Mouse (Mus musculus) forebrain, postnatal 0 days (tissue): ENCODE measurements around the gene Cyp2t4. TPM values are rescaled to one million over a fixed set of nuclear protein-coding genes. Genes with fewer than 3 reads are reported as not detected.
A peak's percentile ranks its signal among the peaks of the same experiment; 100 is the strongest.

Experiments
- ATAC-seq: fragments of 200-750 bp; cut with Nextera tagmentation; 2 replicates; pipeline ENCODE4 v1.8.0; 2017; ENCODE audit warnings: mild to moderate bottlenecking, moderate library complexity
- DNase-seq: peaks from one replicate; pipeline ENCODE4 v3.0.0-alpha.2; 2015
- H3K27ac ChIP-seq: fragments of 300-500 bp; sonication (generic); 2 replicates; pipeline ENCODE4 v1.5.1; 2014; ENCODE audit warnings: low read depth, mild to moderate bottlenecking, antibody characterized with exemption, low read length, moderate library complexity, mixed read lengths
- H3K27me3 ChIP-seq: fragments of 300-500 bp; sonication (generic); 2 replicates; pipeline ENCODE4 v1.6.1; 2014; ENCODE audit warnings: mild to moderate bottlenecking, low read length, mixed read lengths; ENCODE audit not compliant: insufficient read depth
- H3K36me3 ChIP-seq: fragments of 300-500 bp; sonication (generic); 2 replicates; pipeline ENCODE4 v1.6.1; 2014; ENCODE audit warnings: mild to moderate bottlenecking, moderate library complexity; ENCODE audit not compliant: insufficient read depth
- H3K4me1 ChIP-seq: fragments of 300-500 bp; sonication (generic); 2 replicates; pipeline ENCODE4 v1.6.1; 2014; ENCODE audit warnings: antibody characterized with exemption; ENCODE audit not compliant: insufficient read depth
- H3K4me2 ChIP-seq: fragments of 300-500 bp; sonication (generic); 2 replicates; pipeline ENCODE4 v1.6.1; 2014; ENCODE audit warnings: low read depth, mild to moderate bottlenecking, moderate library complexity
- H3K4me3 ChIP-seq: fragments of 300-500 bp; sonication (generic); 2 replicates; pipeline ENCODE4 v1.5.1; 2014; ENCODE audit warnings: low read depth, low read length, mixed read lengths
- H3K9ac ChIP-seq: fragments of 300-500 bp; sonication (generic); 2 replicates; pipeline ENCODE4 v1.6.1; 2014; ENCODE audit warnings: mild to moderate bottlenecking
- H3K9me3 ChIP-seq: fragments of 300-500 bp; sonication (generic); 2 replicates; pipeline ENCODE4 v1.6.1; 2016; ENCODE audit warnings: low read length
- CTCF ChIP-seq: sonication (generic); IDR thresholded peaks from 2 replicates; pipeline ENCODE4 v1.5.1; 2016; ENCODE audit warnings: antibody characterized with exemption, control low read depth, low read depth
- WGBS: fragments of 180-500 bp; shearing (Covaris S2); extraction: QIAGEN DNeasy Blood & Tissue Kit; methylation state at CpG from one replicate; pipeline ENCODE4 v1.1.7; 2014; 5-methylcytosine and 5-hydroxymethylcytosine counted together
- polyA plus RNA-seq: library from polyadenylated mRNA; unstranded; fragments of >200 nt; fragmentation: Nextera tagmentation; extraction: Ambion mirVana; gene quantifications from 2 replicates; pipeline ENCODE4 v1.2.1, GENCODE M21; 2015
- total RNA-seq: library from RNA; depleted of rRNA; stranded (reverse); fragments of >200 nt; gene quantifications from 2 replicates; pipeline ENCODE4 v1.2.3, GENCODE M21; 2014

Cyp2t4 gene
- total and polyA plus RNA-seq, 2 experiments from 2014 or later: 0.34 TPM; not detected in 1

- no peak overlapping the region for H3K4me2 ChIP-seq
- WGBS: 88% methylated on average over 3 of the region's 3 CpGs
- DNase-seq: no peak
- H3K9ac ChIP-seq: no peak overlapping the region
- H3K27ac ChIP-seq: no peak overlapping the region
- H3K36me3 ChIP-seq: peaks cover 38% of the 10 kb centered on the region
- no peaks in the 10 kb centered on the region for H3K27me3 ChIP-seq
- no peak for TF ChIP-seq CTCF
- no peaks in the 10 kb centered on the region; the same call in 1 of the 2 replicates for H3K4me1 ChIP-seq
- no peaks in the 10 kb centered on the region for H3K9me3 ChIP-seq
- no peak overlapping the region for H3K4me3 ChIP-seq
- no peak for ATAC-seq
These were observed 17.5 kb downstream of the Cyp2t4 start for GRCm38 (mm10) chr7:27170981-27171380.

DNA sequence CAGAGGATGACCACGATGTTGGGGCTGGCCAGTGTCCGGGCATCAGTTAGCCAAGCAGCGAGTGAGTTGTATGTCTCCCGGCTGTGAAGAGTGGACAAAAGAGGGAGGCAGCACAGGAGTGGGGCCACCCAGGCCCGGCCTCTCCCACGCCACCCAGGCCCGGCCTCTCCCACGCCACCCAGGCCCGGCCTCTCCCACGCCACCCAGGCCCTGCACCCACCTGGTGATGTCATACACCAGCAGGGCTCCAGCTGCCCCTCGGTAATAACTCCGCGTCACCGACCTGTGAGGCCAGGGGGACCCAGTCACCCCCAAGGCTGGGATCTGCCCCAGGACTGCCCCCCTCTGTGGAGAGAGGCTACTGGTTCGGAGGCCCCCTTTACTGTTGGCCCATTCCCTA is 21.0 kb downstream of the Cyp2t4 start:
- Histone ChIP-seq H3K4me3 (no peak overlapping the region), H3K9me3 (no peaks in the 10 kb centered on the region), H3K27ac (no peak overlapping the region), H3K9ac (no peak overlapping the region), H3K4me2 (no peak overlapping the region), H3K36me3 (peaks cover 38% of the 10 kb centered on the region), H3K4me1 (peaks cover 4% of the 10 kb centered on the region; the same call in 1 of the 2 replicates), H3K27me3 (no peaks in the 10 kb centered on the region)
- 96% methylated on average over 15 of the region's 15 CpGs for WGBS
- DNase-seq: no peak
- no peak for ATAC-seq
- TF ChIP-seq CTCF: no peak

DNA sequence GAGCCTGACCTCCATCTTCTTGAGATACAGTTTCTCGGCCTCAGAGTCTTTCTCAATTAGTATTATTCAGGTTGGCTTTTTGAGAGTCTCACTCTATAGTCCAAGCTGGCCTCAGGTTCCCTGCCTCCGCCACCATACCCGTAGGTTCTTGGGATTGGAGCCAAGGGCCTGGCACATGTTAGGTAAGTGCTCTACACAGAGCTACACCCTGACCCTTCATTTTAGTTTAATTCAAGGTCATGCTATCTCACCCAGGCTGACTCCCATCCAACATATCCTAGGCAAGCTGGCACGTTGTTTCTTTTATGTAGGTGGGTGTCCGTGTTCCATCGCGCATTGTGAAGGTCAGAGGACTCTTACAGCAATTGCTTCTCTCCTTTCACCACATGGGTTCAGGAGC is 21.4 kb downstream of the Cyp2t4 start:
- 94% methylated on average over 7 of the region's 7 CpGs for WGBS

GRCm38 (mm10) chr7:27177942-27178323 is 24.4 kb downstream of the Cyp2t4 start:
- ATAC-seq (no peak), DNase-seq (no peak)
- no peak for TF ChIP-seq CTCF
- 19% methylated on average over 4 of the region's 4 CpGs for WGBS
- H3K9me3 ChIP-seq: no peaks in the 10 kb centered on the region
- no peaks in the 10 kb centered on the region for H3K27me3 ChIP-seq
- peaks cover 4% of the 10 kb centered on the region; the same call in 1 of the 2 replicates for H3K4me1 ChIP-seq
- H3K27ac ChIP-seq: peak overlapping the region; percentile 90
- peaks cover 21% of the 10 kb centered on the region for H3K36me3 ChIP-seq
- peak overlapping the region; percentile 78 for H3K4me3 ChIP-seq
- H3K9ac ChIP-seq: peak overlapping the region; percentile 66
- H3K4me2 ChIP-seq: peak overlapping the region; percentile 59

More for the DNA sequence above, 21.4 kb downstream of the Cyp2t4 start:
- no peak for DNase-seq
- H3K9me3 ChIP-seq: no peaks in the 10 kb centered on the region
- peaks cover 38% of the 10 kb centered on the region for H3K36me3 ChIP-seq
- ATAC-seq: no peak
- H3K27ac ChIP-seq: no peak overlapping the region
- TF ChIP-seq CTCF: no peak
- no peaks in the 10 kb centered on the region for H3K27me3 ChIP-seq
- H3K4me1 ChIP-seq: peaks cover 4% of the 10 kb centered on the region; the same call in 1 of the 2 replicates
- no peak overlapping the region for H3K4me3 ChIP-seq
- no peak overlapping the region for H3K9ac ChIP-seq
- H3K4me2 ChIP-seq: no peak overlapping the region

DNA sequence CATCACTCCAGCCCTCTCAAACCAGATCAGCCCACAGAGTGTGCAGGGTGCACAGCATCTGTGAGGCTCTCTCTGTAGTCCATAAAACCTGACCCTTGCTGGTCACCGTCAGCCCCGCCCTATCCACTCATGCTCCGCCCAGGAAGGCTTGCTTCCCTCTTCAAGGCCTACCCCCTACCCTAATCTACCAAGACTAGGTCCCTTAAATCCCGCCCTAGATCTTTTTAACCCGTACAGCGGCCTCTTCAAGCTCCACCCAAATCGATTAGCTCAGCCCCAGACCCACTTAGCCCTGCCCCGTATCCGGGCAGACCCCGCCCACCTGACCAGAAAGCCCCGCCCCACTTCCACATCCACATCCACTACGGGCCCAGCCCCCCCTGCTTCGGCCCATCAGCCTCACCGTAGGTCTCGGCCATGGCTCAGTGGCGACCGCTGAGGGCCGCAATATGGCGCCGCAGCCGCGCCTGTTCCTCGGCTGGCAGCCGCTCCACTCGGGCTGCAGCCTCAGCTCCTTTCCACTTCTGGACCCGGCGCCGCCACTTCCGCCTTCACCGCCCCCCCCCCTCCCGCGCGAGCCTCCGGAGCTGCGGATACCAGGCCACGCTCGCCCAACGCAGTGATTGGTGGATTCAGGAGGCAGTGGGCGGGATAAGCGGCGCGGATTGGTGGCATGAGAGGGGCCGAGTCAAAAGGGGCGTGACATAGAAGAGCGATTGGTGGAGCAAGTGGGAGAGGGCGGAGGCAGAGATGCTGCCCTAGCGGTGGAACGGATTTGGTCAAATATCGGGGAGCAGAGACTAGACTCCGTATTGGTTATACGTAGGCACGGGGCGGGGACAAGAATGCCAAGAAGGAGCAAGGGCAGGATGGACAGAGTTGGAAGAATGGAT is 25.1 kb downstream of the Cyp2t4 start, which contains the start of gene Rab4b:
Rab4b (minus strand) TSS at position 573 of the 893 bp plus-strand sequence.
- Histone ChIP-seq H3K9me3 (no peaks in the 10 kb centered on the region), H3K27me3 (no peaks in the 10 kb centered on the region), H3K4me2 (peak within 1 kb of the TSS; percentile 59), H3K4me3 (peak within 1 kb of the TSS; percentile 78), H3K36me3 (peaks cover 15% of the 10 kb centered on the region), H3K27ac (peak within 1 kb of the TSS; percentile 90), H3K9ac (peak within 1 kb of the TSS; percentile 66), H3K4me1 (peaks cover 4% of the 10 kb centered on the region; the same call in 1 of the 2 replicates)
- TF ChIP-seq CTCF: peak; percentile 82
- ATAC-seq: peak; percentile 98
- 1% methylated on average over 53 of the region's 53 CpGs for WGBS
- peak; percentile 99 for DNase-seq

GRCm38 (mm10) chr7:27179217-27179918 is 25.9 kb downstream of the Cyp2t4 start:
- H3K9me3 ChIP-seq: no peaks in the 10 kb centered on the region
- peak overlapping the region; percentile 78 for H3K4me3 ChIP-seq
- peak overlapping the region; percentile 59 for H3K4me2 ChIP-seq
- 41% methylated on average over 16 of the region's 16 CpGs for WGBS
- H3K4me1 ChIP-seq: peaks cover 4% of the 10 kb centered on the region; the same call in 1 of the 2 replicates
- no peak for DNase-seq
- H3K36me3 ChIP-seq: peaks cover 10% of the 10 kb centered on the region
- no peaks in the 10 kb centered on the region for H3K27me3 ChIP-seq
- H3K9ac ChIP-seq: peak overlapping the region; percentile 51
- no peak for TF ChIP-seq CTCF
- H3K27ac ChIP-seq: peak overlapping the region; percentile 90
- ATAC-seq: no peak

GRCm38 (mm10) chr7:27180036-27180435 is 26.5 kb downstream of the Cyp2t4 start:
- Histone ChIP-seq H3K4me1 (peaks cover 4% of the 10 kb centered on the region; the same call in 1 of the 2 replicates), H3K4me3 (no peak overlapping the region), H3K36me3 (peaks cover 10% of the 10 kb centered on the region), H3K4me2 (no peak overlapping the region), H3K27me3 (no peaks in the 10 kb centered on the region), H3K9ac (no peak overlapping the region), H3K27ac (no peak overlapping the region), H3K9me3 (no peaks in the 10 kb centered on the region)
- DNase-seq (no peak), ATAC-seq (no peak)
- TF ChIP-seq CTCF: no peak
- 45% methylated on average over 5 of the region's 5 CpGs for WGBS
